Mouse (Mus musculus): Measurements from ENCODE around the gene Prr14l. TPM values are rescaled to one million over a fixed set of nuclear protein-coding genes. Genes with fewer than 3 reads are reported as not detected.
A peak's percentile ranks its signal among the peaks of the same experiment; 100 is the strongest.

The Prr14l gene
- 11.8 and 13.8 TPM in 2 replicates for polyA plus RNA-seq (2014; fragmentation: Nextera tagmentation; extraction: Ambion mirVana)

GRCm38 (mm10) chr5:32853731-32854507 is at the start of gene Prr14l:
Gene Prr14l (minus strand): TSS chr5:32854256.
- WGBS: under 1% methylated on average over 46 of the region's 51 CpGs
- peak; percentile 99 for DNase-seq (ENCODE audit: low spot score)
- Histone ChIP-seq H3K27ac (replicated peaks; ENCODE audit: low read depth, low read length) (peak within 1 kb of the TSS; percentile 37; the same call in 1 of the 2 replicates), H3K27me3 (ENCODE audit: control insufficient read depth, insufficient read depth, low read length) (no peaks in the 10 kb centered on the region), H3K9ac (ENCODE audit: low read length) (peak within 1 kb of the TSS; percentile 73), H3K4me1 (ENCODE audit: control insufficient read depth, insufficient read depth, low read length) (peaks cover 3% of the 10 kb centered on the region; the same call in 1 of the 2 replicates), H3K4me3 (ENCODE audit: low read depth, low read length) (peak within 1 kb of the TSS; percentile 67), H3K36me3 (ENCODE audit: control insufficient read depth, insufficient read depth, low read length) (no peaks in the 10 kb centered on the region), H3K9me3 (ENCODE audit: control insufficient read depth, low read length) (no peaks in the 10 kb centered on the region), H3K4me2 (ENCODE audit: low read depth, severe bottlenecking) (peak within 1 kb of the TSS; percentile 48)
- ATAC-seq (ENCODE audit: insufficient number of reproducible peaks, low FRiP score, low TSS enrichment, low read depth): peak; percentile 95

- no peak overlapping the region for H3K27ac ChIP-seq (replicated peaks; ENCODE audit: low read depth, low read length)
- no peak overlapping the region for H3K9ac ChIP-seq (ENCODE audit: low read length)
- H3K4me2 ChIP-seq (ENCODE audit: low read depth, severe bottlenecking): no peak overlapping the region
- no peaks in the 10 kb centered on the region for H3K27me3 ChIP-seq (ENCODE audit: control insufficient read depth, insufficient read depth, low read length)
- H3K4me3 ChIP-seq (ENCODE audit: low read depth, low read length): no peak overlapping the region
- DNase-seq (ENCODE audit: low spot score) (no peak), ATAC-seq (ENCODE audit: insufficient number of reproducible peaks, low FRiP score, low TSS enrichment, low read depth) (no peak)
- no peaks in the 10 kb centered on the region for H3K4me1 ChIP-seq (ENCODE audit: control insufficient read depth, insufficient read depth, low read length)
- WGBS: 79% methylated on average over 3 of the region's 3 CpGs
- peaks cover 7% of the 10 kb centered on the region for H3K36me3 ChIP-seq (ENCODE audit: control insufficient read depth, insufficient read depth, low read length)
- H3K9me3 ChIP-seq (ENCODE audit: control insufficient read depth, low read length): no peaks in the 10 kb centered on the region
Observed at GRCm38 (mm10) chr5:32886739-32887138, 32.7 kb upstream of the Prr14l start.

GRCm38 (mm10) chr5:32872346-32872745 is 18.3 kb upstream of the Prr14l start:
- H3K9ac ChIP-seq (ENCODE audit: low read length): no peak overlapping the region
- no peaks in the 10 kb centered on the region for H3K9me3 ChIP-seq (ENCODE audit: control insufficient read depth, low read length)
- no peak overlapping the region for H3K4me3 ChIP-seq (ENCODE audit: low read depth, low read length)
- H3K4me2 ChIP-seq (ENCODE audit: low read depth, severe bottlenecking): no peak overlapping the region
- H3K27ac ChIP-seq (replicated peaks; ENCODE audit: low read depth, low read length): no peak overlapping the region
- ATAC-seq (ENCODE audit: insufficient number of reproducible peaks, low FRiP score, low TSS enrichment, low read depth) (no peak), DNase-seq (ENCODE audit: low spot score) (no peak)
- H3K27me3 ChIP-seq (ENCODE audit: control insufficient read depth, insufficient read depth, low read length): no peaks in the 10 kb centered on the region
- H3K36me3 ChIP-seq (ENCODE audit: control insufficient read depth, insufficient read depth, low read length): no peaks in the 10 kb centered on the region; the same call in 1 of the 2 replicates
- WGBS: 97% methylated on average over 5 of the region's 5 CpGs
- H3K4me1 ChIP-seq (ENCODE audit: control insufficient read depth, insufficient read depth, low read length): no peaks in the 10 kb centered on the region

- Histone ChIP-seq H3K27ac (replicated peaks; ENCODE audit: low read depth, low read length) (no peak overlapping the region), H3K9me3 (ENCODE audit: control insufficient read depth, low read length) (no peaks in the 10 kb centered on the region), H3K4me1 (ENCODE audit: control insufficient read depth, insufficient read depth, low read length) (no peaks in the 10 kb centered on the region), H3K36me3 (ENCODE audit: control insufficient read depth, insufficient read depth, low read length) (no peaks in the 10 kb centered on the region; the same call in 1 of the 2 replicates), H3K4me2 (ENCODE audit: low read depth, severe bottlenecking) (no peak overlapping the region), H3K4me3 (ENCODE audit: low read depth, low read length) (no peak overlapping the region), H3K27me3 (ENCODE audit: control insufficient read depth, insufficient read depth, low read length) (no peaks in the 10 kb centered on the region), H3K9ac (ENCODE audit: low read length) (no peak overlapping the region)
- ATAC-seq (ENCODE audit: insufficient number of reproducible peaks, low FRiP score, low TSS enrichment, low read depth) (no peak), DNase-seq (ENCODE audit: low spot score) (no peak)
- 96% methylated on average over 5 of the region's 5 CpGs for WGBS
Observed at GRCm38 (mm10) chr5:32869389-32870024, 15.5 kb upstream of the Prr14l start.

- peak; percentile 97 for DNase-seq (ENCODE audit: low spot score)
- no peaks in the 10 kb centered on the region for H3K4me1 ChIP-seq (ENCODE audit: control insufficient read depth, insufficient read depth, low read length)
- peak within 1 kb of the TSS; percentile 54 for H3K9ac ChIP-seq (ENCODE audit: low read length)
- WGBS: under 1% methylated on average over 64 of the region's 64 CpGs
- peak within 1 kb of the TSS; percentile 51 for H3K4me3 ChIP-seq (ENCODE audit: low read depth, low read length)
- H3K9me3 ChIP-seq (ENCODE audit: control insufficient read depth, low read length): no peaks in the 10 kb centered on the region
- no peaks in the 10 kb centered on the region for H3K36me3 ChIP-seq (ENCODE audit: control insufficient read depth, insufficient read depth, low read length)
- ATAC-seq (ENCODE audit: insufficient number of reproducible peaks, low FRiP score, low TSS enrichment, low read depth): peak; percentile 95
- H3K27ac ChIP-seq (replicated peaks; ENCODE audit: low read depth, low read length): peak within 1 kb of the TSS; percentile 49; the same call in 1 of the 2 replicates
- H3K4me2 ChIP-seq (ENCODE audit: low read depth, severe bottlenecking): peak within 1 kb of the TSS; percentile 54
- H3K27me3 ChIP-seq (ENCODE audit: control insufficient read depth, insufficient read depth, low read length): no peaks in the 10 kb centered on the region
Observed at GRCm38 (mm10) chr5:32863253-32864228, 9.5 kb upstream of the Prr14l start, which contains the start of gene Depdc5. Gene Depdc5 (plus strand): TSS chr5:32863701.

GRCm38 (mm10) chr5:32862469-32863132 is 8.5 kb upstream of the Prr14l start:
- H3K4me1 ChIP-seq (ENCODE audit: control insufficient read depth, insufficient read depth, low read length): no peaks in the 10 kb centered on the region
- H3K36me3 ChIP-seq (ENCODE audit: control insufficient read depth, insufficient read depth, low read length): no peaks in the 10 kb centered on the region
- H3K4me2 ChIP-seq (ENCODE audit: low read depth, severe bottlenecking): no peak overlapping the region
- DNase-seq (ENCODE audit: low spot score) (no peak), ATAC-seq (ENCODE audit: insufficient number of reproducible peaks, low FRiP score, low TSS enrichment, low read depth) (no peak)
- no peaks in the 10 kb centered on the region for H3K27me3 ChIP-seq (ENCODE audit: control insufficient read depth, insufficient read depth, low read length)
- no peaks in the 10 kb centered on the region for H3K9me3 ChIP-seq (ENCODE audit: control insufficient read depth, low read length)
- H3K4me3 ChIP-seq (ENCODE audit: low read depth, low read length): peak overlapping the region; percentile 51; the same call in 1 of the 2 replicates
- no peak overlapping the region for H3K27ac ChIP-seq (replicated peaks; ENCODE audit: low read depth, low read length)
- H3K9ac ChIP-seq (ENCODE audit: low read length): no peak overlapping the region
- WGBS: 67% methylated on average over 6 of the region's 6 CpGs

- no peaks in the 10 kb centered on the region for H3K36me3 ChIP-seq (ENCODE audit: control insufficient read depth, insufficient read depth, low read length)
- H3K4me2 ChIP-seq (ENCODE audit: low read depth, severe bottlenecking): no peak overlapping the region
- 92% methylated on average over 1 of the region's 1 CpGs for WGBS
- no peak overlapping the region for H3K27ac ChIP-seq (replicated peaks; ENCODE audit: low read depth, low read length)
- no peaks in the 10 kb centered on the region for H3K27me3 ChIP-seq (ENCODE audit: control insufficient read depth, insufficient read depth, low read length)
- no peak overlapping the region for H3K4me3 ChIP-seq (ENCODE audit: low read depth, low read length)
- DNase-seq (ENCODE audit: low spot score): no peak
- no peaks in the 10 kb centered on the region for H3K4me1 ChIP-seq (ENCODE audit: control insufficient read depth, insufficient read depth, low read length)
- ATAC-seq (ENCODE audit: insufficient number of reproducible peaks, low FRiP score, low TSS enrichment, low read depth): no peak
- no peak overlapping the region for H3K9ac ChIP-seq (ENCODE audit: low read length)
- H3K9me3 ChIP-seq (ENCODE audit: control insufficient read depth, low read length): no peaks in the 10 kb centered on the region
Observed at GRCm38 (mm10) chr5:32861082-32861481, 7.0 kb upstream of the Prr14l start.
